Mouse (Mus musculus) adrenal gland, adult 10 weeks (tissue): ENCODE measurements around the gene Safb. TPM values are rescaled to one million over a fixed set of nuclear protein-coding genes. Genes with fewer than 3 reads are reported as not detected.

Source experiments
- polyA plus RNA-seq: library from polyadenylated mRNA; stranded (reverse); fragments of 350-450 nt; fragmentation: Illumina TruSeq; extraction: RNeasy Lipid Tissue Mini Kit (QIAGEN cat#74804); gene quantifications from one replicate; pipeline ENCODE4 v1.2.3, GENCODE M21; 2014; ENCODE audit warnings: low read depth, low replicate concordance

Safb gene
- polyA plus RNA-seq, result 12.6 TPM

DNA sequence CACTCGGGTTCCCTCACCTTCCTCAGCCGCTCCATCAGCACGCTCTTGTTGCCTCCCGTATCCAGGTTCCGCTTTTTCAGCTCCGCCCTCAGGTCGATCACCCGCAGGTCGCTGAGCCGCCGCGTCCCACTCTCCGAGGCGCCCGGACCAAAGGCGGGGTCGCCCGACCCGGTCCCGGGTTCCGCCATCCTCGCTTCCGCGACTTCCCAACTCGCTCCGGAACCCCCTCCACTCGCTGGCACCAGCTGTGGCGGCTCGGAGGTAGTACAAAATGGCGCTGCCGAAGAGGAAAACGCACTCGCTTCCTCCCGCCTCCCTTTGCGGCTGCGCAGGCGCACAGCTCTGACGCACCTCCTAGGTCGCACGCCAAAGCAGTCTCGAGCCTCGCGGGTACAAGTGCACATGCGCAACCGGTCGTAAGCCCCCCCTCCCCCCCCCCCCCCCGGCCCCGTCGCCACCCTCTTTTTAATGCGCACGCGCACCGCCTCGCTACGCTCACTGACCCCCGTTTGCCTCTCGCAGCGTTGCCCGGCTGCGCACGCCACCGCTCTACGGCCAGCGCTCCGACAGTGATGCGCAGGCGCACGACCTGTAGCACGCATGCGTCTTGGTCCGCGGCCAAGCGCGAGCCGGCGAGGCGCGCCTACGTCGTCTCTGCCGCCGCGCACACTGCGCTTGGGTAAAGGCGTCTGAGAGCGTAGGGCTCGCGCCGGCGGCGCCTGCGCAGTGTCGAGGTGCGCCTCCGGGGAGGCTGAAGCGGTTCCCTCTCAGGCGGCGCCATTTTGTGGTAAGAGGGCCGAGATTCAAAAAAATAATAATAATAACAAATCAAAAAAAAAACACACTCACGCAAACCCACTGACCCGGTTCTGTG is at the start of gene Safb, which contains the start of gene Safb2:
TSS of gene Safb (plus strand) at position 569 of the 874 bp plus-strand sequence.
TSS of gene Safb2 (minus strand) at position 329 of the 874 bp plus-strand sequence.

DNA sequence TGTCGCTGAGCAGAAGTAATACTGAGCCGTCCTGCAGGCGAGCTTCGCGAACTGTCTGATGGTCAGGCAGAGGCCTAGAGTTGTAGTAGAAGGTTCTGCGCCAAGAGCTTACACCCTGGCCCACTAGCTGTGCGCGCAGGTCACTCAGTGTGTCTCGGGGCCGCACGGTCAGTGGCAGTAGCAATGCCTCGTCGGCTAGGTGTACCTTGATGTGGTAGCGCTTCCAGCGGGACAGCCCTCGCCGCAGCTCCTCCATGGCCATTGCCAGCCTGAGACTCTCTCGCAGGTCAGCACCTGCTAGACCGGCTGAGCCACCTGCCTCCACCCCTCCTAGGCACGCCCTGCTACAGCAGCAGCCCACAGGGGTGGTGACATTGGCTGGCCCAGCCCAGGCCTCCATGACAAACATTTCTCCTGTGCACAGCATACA is 30.5 kb upstream of the Safb start, which contains the start of gene Gm20219:
TSS of gene Gm20219 (minus strand) at position 266 of the 430 bp plus-strand sequence.

DNA sequence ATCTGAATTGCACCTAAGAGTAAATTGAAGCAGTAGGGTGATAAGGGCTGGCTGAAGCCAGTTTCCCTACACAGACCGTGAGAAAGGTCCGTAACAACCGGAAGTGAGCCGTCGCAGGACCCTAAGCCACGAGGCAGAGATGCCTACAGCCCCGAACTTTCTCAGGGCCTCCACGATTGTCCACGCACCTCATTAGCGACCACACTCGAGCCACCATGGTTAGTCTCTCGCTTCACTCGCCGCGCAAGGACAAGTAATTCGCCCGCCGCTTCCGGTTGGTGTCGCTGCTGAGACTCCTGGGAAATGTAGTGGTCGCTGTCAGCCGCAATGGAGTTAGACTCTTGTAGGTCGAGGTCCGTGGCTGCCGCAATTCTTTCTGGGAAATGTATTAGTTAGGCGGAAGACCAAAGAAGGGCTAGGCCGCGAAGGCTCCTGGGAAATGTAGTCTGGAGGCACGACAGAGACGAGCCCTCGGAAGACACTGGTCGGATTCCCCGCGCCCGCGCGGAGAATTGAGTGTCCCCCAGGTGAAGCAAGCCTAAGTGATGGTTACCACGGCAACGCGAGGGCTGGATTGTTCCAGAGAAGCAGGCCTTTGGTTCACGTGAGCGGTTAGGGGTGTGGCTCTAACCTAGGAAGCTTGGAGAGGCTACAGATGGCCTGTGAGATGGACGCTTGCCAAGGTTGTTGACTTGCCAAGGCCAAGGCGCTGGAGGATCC is 25.0 kb downstream of the Safb start, which contains the start of gene 2410015M20Rik:
TSS of gene 2410015M20Rik (minus strand) at position 320 of the 720 bp plus-strand sequence.

DNA sequence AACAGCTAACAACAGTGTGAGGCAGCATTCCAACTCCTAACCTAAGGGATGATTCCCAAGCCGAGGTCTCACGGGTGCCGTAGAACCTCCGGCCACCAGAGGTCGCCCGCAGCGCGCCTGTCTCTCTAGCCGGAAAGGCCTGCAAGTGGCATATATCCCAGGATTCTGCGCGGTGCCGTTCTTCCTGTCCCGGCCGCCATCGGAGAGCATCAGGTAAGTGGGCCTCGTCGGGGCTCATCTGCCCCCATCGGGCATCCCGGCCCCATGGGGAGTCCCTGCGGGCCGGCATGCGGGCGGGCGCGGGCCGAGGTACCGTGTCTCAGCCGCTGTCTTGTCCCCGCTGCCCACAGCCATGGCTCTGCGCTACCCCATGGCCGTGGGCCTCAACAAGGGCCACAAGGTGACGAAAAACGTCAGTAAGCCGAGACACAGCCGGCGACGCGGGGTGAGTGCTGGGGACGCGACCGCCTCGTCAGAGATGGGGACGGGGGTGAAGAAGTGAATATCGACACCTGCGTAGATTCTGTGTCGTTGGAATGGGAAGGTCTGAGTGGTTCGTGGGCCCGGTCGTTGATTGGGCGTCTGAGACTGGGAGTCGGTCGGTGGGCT is 28.7 kb downstream of the Safb start, which contains the start of gene Rpl36:
TSS of gene Rpl36 (plus strand) at position 181 of the 609 bp plus-strand sequence.

DNA sequence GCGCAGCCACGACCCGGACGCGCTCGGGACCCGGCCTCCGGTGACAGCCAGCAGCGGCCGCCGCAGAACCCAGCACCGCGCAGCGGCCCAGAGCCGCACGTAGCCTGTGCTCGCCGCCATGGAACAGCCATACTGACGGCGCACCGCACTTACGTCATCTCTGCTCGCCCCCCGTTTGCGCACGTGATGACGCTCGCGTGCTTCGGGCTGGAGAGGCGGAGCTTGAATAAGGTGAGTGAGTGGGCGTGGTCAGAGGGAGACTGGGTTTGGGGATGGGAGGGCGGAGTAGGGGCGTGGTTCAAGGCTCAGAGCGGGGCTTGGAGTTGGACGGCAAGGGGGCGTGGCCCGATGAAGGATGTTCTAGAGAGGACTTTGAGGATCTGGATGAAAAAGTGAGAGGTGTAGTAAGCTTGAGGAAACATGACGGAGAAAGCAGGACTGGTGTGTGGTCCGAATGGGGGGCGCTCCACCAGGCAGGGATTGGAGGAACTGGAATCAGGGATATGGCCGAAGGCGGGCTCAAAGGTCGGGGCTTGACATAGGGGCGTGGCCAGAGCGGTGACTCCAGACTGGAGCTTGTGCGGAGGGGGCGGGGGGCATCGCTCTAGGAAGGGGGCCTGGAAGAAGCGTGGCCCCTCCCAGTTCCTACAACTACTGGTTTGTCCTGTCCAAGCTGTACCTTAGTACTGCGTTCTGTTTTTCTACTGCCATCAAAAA is 42.3 kb downstream of the Safb start, which contains the start of gene Lonp1:
TSS of gene Lonp1 (minus strand) at position 134 of the 717 bp plus-strand sequence.

DNA sequence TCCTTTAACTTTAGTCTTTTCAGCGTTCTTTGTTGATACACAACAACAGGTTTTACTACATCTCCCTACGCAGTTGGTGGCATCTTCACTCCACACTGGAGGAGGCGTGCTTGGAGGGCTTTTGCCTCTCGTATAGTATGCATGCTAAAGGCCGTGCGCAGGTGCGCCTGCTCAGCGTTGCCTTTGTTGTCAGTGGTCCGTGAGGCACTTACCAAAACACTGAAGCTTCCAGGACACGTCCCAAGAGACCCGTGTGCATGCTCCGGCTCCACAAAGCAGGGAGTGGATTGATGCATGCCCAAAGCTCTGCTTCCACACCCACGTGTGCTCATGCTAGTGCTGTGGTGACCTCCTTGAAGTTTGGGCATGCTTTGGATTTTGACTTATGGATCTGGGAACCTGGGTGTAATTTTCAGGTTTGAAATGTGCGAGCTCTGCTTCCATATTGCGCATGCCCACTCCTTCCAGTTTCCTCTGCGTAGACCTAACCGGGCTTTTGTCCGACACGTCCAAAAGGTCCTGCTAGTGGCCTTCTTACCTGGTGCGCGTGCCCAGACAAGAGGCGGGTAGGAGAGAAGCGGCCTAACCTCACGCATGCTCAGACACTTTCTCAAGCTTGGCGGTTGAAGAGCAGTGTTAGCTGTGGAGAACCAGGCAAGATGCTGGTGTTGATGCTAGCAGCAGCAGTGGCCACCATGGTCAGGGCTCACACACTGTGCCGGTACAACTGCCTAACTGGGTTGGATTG is 43.1 kb downstream of the Safb start, which contains the start of gene Catsperd:
TSS of gene Catsperd (plus strand) at position 614 of the 748 bp plus-strand sequence.

Other genes with a start within 250 kb of the Safb start
- 6.4 TPM for gene Ptprs, start 108.3 kb upstream of the Safb start, polyA plus RNA-seq
- not detected for gene Znrf4, start 72.4 kb upstream of the Safb start, polyA plus RNA-seq
- not detected for gene Gm20219, start 30.4 kb upstream of the Safb start, polyA plus RNA-seq
- 33.4 TPM for gene Safb2, start 240 bp upstream of the Safb start, polyA plus RNA-seq
- 10.4 TPM for gene 2410015M20Rik, start 24.9 kb downstream of the Safb start, polyA plus RNA-seq
- not detected for gene Rpl36, start 28.6 kb downstream of the Safb start, polyA plus RNA-seq
- gene Lonp1, start 42.1 kb downstream of the Safb start, polyA plus RNA-seq, result 39.0 TPM
- 1.5 TPM for gene Catsperd, start 43.3 kb downstream of the Safb start, polyA plus RNA-seq
- gene Ranbp3, start 88.5 kb downstream of the Safb start, polyA plus RNA-seq, result 2.2 TPM
- not detected for gene Ndufa11, start 132.9 kb downstream of the Safb start, polyA plus RNA-seq
- 17.1 TPM for gene Vmac, start 133.2 kb downstream of the Safb start, polyA plus RNA-seq
- gene Nrtn, start 172.7 kb downstream of the Safb start, polyA plus RNA-seq, result not detected
- gene Dus3l, start 179.9 kb downstream of the Safb start, polyA plus RNA-seq, result 1.4 TPM
- not detected for gene Prr22, start 185.4 kb downstream of the Safb start, polyA plus RNA-seq
- gene Rfx2, start 246.2 kb downstream of the Safb start, polyA plus RNA-seq, result 0.41 TPM